Mouse (Mus musculus): ENCODE results near the gene Fbn1. TPM values are rescaled to one million over a fixed set of nuclear protein-coding genes. Genes with fewer than 3 reads are reported as not detected.

Gene Fbn1
- polyA plus RNA-seq, 1 experiment from 2014 or later, result 33.7 TPM

DNA sequence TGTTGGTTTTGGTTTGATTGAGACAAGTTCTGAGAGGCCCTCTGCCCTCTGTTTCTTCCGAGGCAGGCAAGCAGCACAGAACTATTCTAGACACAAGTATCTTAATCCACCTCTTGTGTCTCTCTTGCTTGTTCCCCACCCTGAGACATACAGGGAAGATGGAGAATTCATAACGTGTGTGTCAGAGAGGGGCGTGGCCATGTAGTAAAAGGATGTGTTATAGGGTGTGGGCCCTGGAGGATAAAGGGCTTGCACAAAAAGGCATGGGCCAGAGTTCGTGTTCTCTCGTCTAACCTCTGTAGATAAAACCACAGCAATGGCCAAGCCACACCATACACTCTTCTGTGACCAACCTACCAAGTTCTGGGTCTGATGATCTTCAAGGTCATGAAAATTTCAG, 18.8 kb upstream of the Fbn1 start:
- 0 out of 2 replicates have a peak, but pooled peaks cover 3% of the 10 kb centered on the region for H3K4me1 ChIP-seq (ENCODE audit: control insufficient read depth, insufficient read depth, low read length)
- no peak overlapping the region for H3K4me3 ChIP-seq (replicated peaks; ENCODE audit: low read length)
- 73% methylated on average over 5 of the region's 5 CpGs for WGBS
- H3K27me3 ChIP-seq (ENCODE audit: control insufficient read depth, insufficient read depth, low read length), result no peaks in the 10 kb centered on the region
- H3K4me2 ChIP-seq (ENCODE audit: low read depth, low read length), result no peak overlapping the region
- no peak overlapping the region for H3K27ac ChIP-seq (ENCODE audit: low read length)
- no peak overlapping the region for H3K9ac ChIP-seq (ENCODE audit: low read length)
- H3K36me3 ChIP-seq (ENCODE audit: control insufficient read depth, insufficient read depth, low read length), result no peaks in the 10 kb centered on the region
- no peaks in the 10 kb centered on the region for H3K9me3 ChIP-seq (replicated peaks; ENCODE audit: control insufficient read depth, low read length)
- ATAC-seq (ENCODE audit: insufficient read depth, low FRiP score), result no peak

DNA sequence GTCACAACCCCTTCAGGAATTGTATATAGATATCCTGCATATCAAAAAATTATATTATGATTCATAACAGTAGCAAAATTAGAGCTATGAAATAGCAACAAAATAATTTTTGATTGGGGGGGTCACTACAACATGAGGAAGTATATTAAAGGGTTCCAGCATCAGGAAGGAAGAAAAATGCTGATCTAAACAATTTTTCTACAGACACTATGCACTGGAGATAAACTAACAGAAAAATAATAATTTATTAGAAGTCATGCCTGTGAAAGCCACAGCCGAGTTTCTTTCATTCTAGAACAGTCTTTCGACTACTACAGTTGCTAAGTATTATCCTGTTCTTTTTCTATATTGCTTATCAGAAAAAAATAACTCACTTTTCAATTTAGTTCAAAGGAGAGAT, 17.7 kb upstream of the Fbn1 start:
- Histone ChIP-seq H3K27me3 (ENCODE audit: control insufficient read depth, insufficient read depth, low read length) (no peaks in the 10 kb centered on the region), H3K9me3 (replicated peaks; ENCODE audit: control insufficient read depth, low read length) (no peaks in the 10 kb centered on the region), H3K4me1 (ENCODE audit: control insufficient read depth, insufficient read depth, low read length) (0 out of 2 replicates have a peak, but pooled peaks cover 2% of the 10 kb centered on the region), H3K9ac (ENCODE audit: low read length) (no peak overlapping the region), H3K4me2 (ENCODE audit: low read depth, low read length) (no peak overlapping the region), H3K4me3 (replicated peaks; ENCODE audit: low read length) (no peak overlapping the region), H3K36me3 (ENCODE audit: control insufficient read depth, insufficient read depth, low read length) (no peaks in the 10 kb centered on the region), H3K27ac (ENCODE audit: low read length) (no peak overlapping the region)
- WGBS, result 69% methylated on average over 2 of the region's 2 CpGs
- no peak for ATAC-seq (ENCODE audit: insufficient read depth, low FRiP score)

GRCm38 (mm10) chr2:125516594-125516993, 8.8 kb upstream of the Fbn1 start:
- H3K9me3 ChIP-seq (replicated peaks; ENCODE audit: control insufficient read depth, low read length), result no peaks in the 10 kb centered on the region
- peak overlapping the region; percentile 10; the same call in 1 of the 2 replicates for H3K27ac ChIP-seq (ENCODE audit: low read length)
- H3K4me3 ChIP-seq (replicated peaks; ENCODE audit: low read length), result no peak overlapping the region
- H3K36me3 ChIP-seq (ENCODE audit: control insufficient read depth, insufficient read depth, low read length), result no peaks in the 10 kb centered on the region
- H3K9ac ChIP-seq (ENCODE audit: low read length), result no peak overlapping the region
- WGBS, result 8% methylated on average over 4 of the region's 4 CpGs
- H3K4me2 ChIP-seq (ENCODE audit: low read depth, low read length), result no peak overlapping the region
- H3K4me1 ChIP-seq (ENCODE audit: control insufficient read depth, insufficient read depth, low read length), result peaks cover 7% of the 10 kb centered on the region
- ATAC-seq (ENCODE audit: insufficient read depth, low FRiP score), result peak; percentile 83
- no peaks in the 10 kb centered on the region for H3K27me3 ChIP-seq (ENCODE audit: control insufficient read depth, insufficient read depth, low read length)

GRCm38 (mm10) chr2:125515291-125516057, 7.7 kb upstream of the Fbn1 start:
- no peaks in the 10 kb centered on the region for H3K36me3 ChIP-seq (ENCODE audit: control insufficient read depth, insufficient read depth, low read length)
- 48% methylated on average over 12 of the region's 12 CpGs for WGBS
- no peaks in the 10 kb centered on the region for H3K9me3 ChIP-seq (replicated peaks; ENCODE audit: control insufficient read depth, low read length)
- no peak overlapping the region for H3K4me3 ChIP-seq (replicated peaks; ENCODE audit: low read length)
- no peak overlapping the region for H3K9ac ChIP-seq (ENCODE audit: low read length)
- H3K27me3 ChIP-seq (ENCODE audit: control insufficient read depth, insufficient read depth, low read length), result no peaks in the 10 kb centered on the region
- ATAC-seq (ENCODE audit: insufficient read depth, low FRiP score), result no peak
- H3K4me1 ChIP-seq (ENCODE audit: control insufficient read depth, insufficient read depth, low read length), result peaks cover 7% of the 10 kb centered on the region
- no peak overlapping the region for H3K4me2 ChIP-seq (ENCODE audit: low read depth, low read length)
- no peak overlapping the region for H3K27ac ChIP-seq (ENCODE audit: low read length)

DNA sequence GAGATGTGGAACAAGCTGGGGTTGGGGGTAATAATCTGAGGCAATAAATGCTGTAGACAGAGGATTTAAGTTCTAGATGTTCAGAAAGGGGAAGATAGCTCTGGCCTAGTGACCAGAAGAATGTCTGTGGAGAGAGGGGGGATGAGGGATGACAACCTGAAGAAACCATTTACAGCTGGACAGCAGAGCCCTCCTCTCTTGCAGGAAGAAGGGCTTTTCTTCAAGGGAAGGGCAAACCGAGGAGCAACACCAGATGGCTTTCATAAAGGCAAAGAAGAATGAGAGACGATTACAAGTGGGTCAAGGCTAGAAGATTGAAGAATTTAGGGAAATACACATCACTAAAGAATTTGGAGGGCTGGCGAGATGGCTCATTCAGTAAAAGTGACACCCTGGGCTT, 6.6 kb upstream of the Fbn1 start:
- ATAC-seq (ENCODE audit: insufficient read depth, low FRiP score), result no peak
- Histone ChIP-seq H3K4me1 (ENCODE audit: control insufficient read depth, insufficient read depth, low read length) (peaks cover 7% of the 10 kb centered on the region), H3K9me3 (replicated peaks; ENCODE audit: control insufficient read depth, low read length) (no peaks in the 10 kb centered on the region), H3K9ac (ENCODE audit: low read length) (no peak overlapping the region), H3K4me3 (replicated peaks; ENCODE audit: low read length) (no peak overlapping the region), H3K4me2 (ENCODE audit: low read depth, low read length) (no peak overlapping the region), H3K27ac (ENCODE audit: low read length) (no peak overlapping the region), H3K27me3 (ENCODE audit: control insufficient read depth, insufficient read depth, low read length) (no peaks in the 10 kb centered on the region), H3K36me3 (ENCODE audit: control insufficient read depth, insufficient read depth, low read length) (no peaks in the 10 kb centered on the region)
- WGBS, result 51% methylated on average over 3 of the region's 3 CpGs

DNA sequence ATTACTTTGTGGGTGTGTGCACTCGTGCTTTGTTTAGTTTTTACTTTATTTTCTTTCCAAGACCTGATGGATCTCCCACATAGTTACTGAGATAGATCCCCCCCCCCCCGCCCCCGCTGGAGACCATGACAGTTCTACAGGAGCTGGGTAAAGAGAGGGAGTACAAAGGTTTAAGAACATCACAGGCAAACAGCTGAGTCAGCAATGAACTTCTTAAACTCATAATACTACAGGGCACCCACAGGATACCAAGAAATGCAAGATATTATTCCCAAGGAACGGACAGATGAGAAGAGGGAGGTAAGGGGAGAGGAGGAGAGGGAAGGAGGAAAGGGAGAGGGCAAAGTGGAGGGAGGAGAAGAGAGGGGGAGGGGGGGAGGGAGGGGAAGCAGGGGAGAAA, 4.8 kb upstream of the Fbn1 start:
- Histone ChIP-seq H3K4me1 (ENCODE audit: control insufficient read depth, insufficient read depth, low read length) (peaks cover 7% of the 10 kb centered on the region), H3K4me2 (ENCODE audit: low read depth, low read length) (no peak overlapping the region), H3K9me3 (replicated peaks; ENCODE audit: control insufficient read depth, low read length) (no peaks in the 10 kb centered on the region), H3K36me3 (ENCODE audit: control insufficient read depth, insufficient read depth, low read length) (no peaks in the 10 kb centered on the region), H3K27me3 (ENCODE audit: control insufficient read depth, insufficient read depth, low read length) (0 out of 2 replicates have a peak, but pooled peaks cover 3% of the 10 kb centered on the region), H3K9ac (ENCODE audit: low read length) (no peak overlapping the region), H3K27ac (ENCODE audit: low read length) (no peak overlapping the region), H3K4me3 (replicated peaks; ENCODE audit: low read length) (no peak overlapping the region)
- no peak for ATAC-seq (ENCODE audit: insufficient read depth, low FRiP score)
- 66% methylated on average over 4 of the region's 4 CpGs for whole genome bisulfite sequencing

DNA sequence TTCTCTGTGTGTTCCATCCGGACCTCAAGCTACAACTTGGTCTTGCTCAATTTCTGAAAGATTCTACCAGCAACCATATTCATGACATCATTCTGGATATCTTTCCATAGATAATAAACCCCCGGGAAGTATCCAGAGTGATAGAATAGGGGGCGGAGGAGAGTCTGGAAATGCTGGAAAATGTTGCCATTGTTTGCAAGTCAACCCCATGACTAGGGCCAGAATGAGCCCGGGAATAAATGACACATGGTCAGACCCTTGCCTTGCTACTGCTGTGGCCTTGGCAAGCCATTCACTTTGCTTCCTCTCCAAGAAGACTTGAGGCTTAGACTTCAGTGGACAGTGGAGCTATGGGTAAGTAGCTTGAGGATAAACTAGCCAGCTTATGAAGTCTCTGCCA, 4.1 kb upstream of the Fbn1 start:
- Histone ChIP-seq H3K9me3 (replicated peaks; ENCODE audit: control insufficient read depth, low read length) (no peaks in the 10 kb centered on the region), H3K27me3 (ENCODE audit: control insufficient read depth, insufficient read depth, low read length) (0 out of 2 replicates have a peak, but pooled peaks cover 3% of the 10 kb centered on the region), H3K27ac (ENCODE audit: low read length) (no peak overlapping the region), H3K4me1 (ENCODE audit: control insufficient read depth, insufficient read depth, low read length) (peaks cover 7% of the 10 kb centered on the region), H3K4me3 (replicated peaks; ENCODE audit: low read length) (no peak overlapping the region), H3K9ac (ENCODE audit: low read length) (no peak overlapping the region), H3K4me2 (ENCODE audit: low read depth, low read length) (no peak overlapping the region), H3K36me3 (ENCODE audit: control insufficient read depth, insufficient read depth, low read length) (no peaks in the 10 kb centered on the region)
- WGBS, result 80% methylated on average over 4 of the region's 4 CpGs
- no peak for ATAC-seq (ENCODE audit: insufficient read depth, low FRiP score)

GRCm38 (mm10) chr2:125510752-125511151, 3.0 kb upstream of the Fbn1 start:
- no peaks in the 10 kb centered on the region for H3K9me3 ChIP-seq (replicated peaks; ENCODE audit: control insufficient read depth, low read length)
- no peak for ATAC-seq (ENCODE audit: insufficient read depth, low FRiP score)
- 79% methylated on average over 2 of the region's 2 CpGs for WGBS
- H3K27me3 ChIP-seq (ENCODE audit: control insufficient read depth, insufficient read depth, low read length), result 0 out of 2 replicates have a peak, but pooled peaks cover 6% of the 10 kb centered on the region
- H3K36me3 ChIP-seq (ENCODE audit: control insufficient read depth, insufficient read depth, low read length), result no peaks in the 10 kb centered on the region
- H3K27ac ChIP-seq (ENCODE audit: low read length), result no peak overlapping the region
- no peak overlapping the region for H3K4me2 ChIP-seq (ENCODE audit: low read depth, low read length)
- peaks cover 3% of the 10 kb centered on the region; the same call in 1 of the 2 replicates for H3K4me1 ChIP-seq (ENCODE audit: control insufficient read depth, insufficient read depth, low read length)
- H3K9ac ChIP-seq (ENCODE audit: low read length), result no peak overlapping the region
- no peak overlapping the region for H3K4me3 ChIP-seq (replicated peaks; ENCODE audit: low read length)

GRCm38 (mm10) chr2:125508381-125508780, 588 bp upstream of the Fbn1 start:
- H3K4me2 ChIP-seq (ENCODE audit: low read depth, low read length), result no peak overlapping the region
- H3K9ac ChIP-seq (ENCODE audit: low read length), result no peak overlapping the region
- peaks cover 14% of the 10 kb centered on the region for H3K27me3 ChIP-seq (ENCODE audit: control insufficient read depth, insufficient read depth, low read length)
- no peaks in the 10 kb centered on the region for H3K9me3 ChIP-seq (replicated peaks; ENCODE audit: control insufficient read depth, low read length)
- H3K36me3 ChIP-seq (ENCODE audit: control insufficient read depth, insufficient read depth, low read length), result no peaks in the 10 kb centered on the region
- WGBS, result 86% methylated on average over 5 of the region's 5 CpGs
- H3K4me3 ChIP-seq (replicated peaks; ENCODE audit: low read length), result no peak overlapping the region
- H3K27ac ChIP-seq (ENCODE audit: low read length), result no peak overlapping the region
- no peak for ATAC-seq (ENCODE audit: insufficient read depth, low FRiP score)
- 0 out of 2 replicates have a peak, but pooled peaks cover 7% of the 10 kb centered on the region for H3K4me1 ChIP-seq (ENCODE audit: control insufficient read depth, insufficient read depth, low read length)
